Mouse (Mus musculus) frontal cortex, adult 2 months (tissue): ENCODE measurements at regions not wholly inside any gene's neighbourhood (a gene's known extent, or its start where the extent isn't known, plus 50 kb on each side); places are given as distances from the start of the nearest gene placed in this dataset.

Source experiments
- DNase-seq, 2 experiments: peaks; one replicate each; pipeline ENCODE4 v3.0.0; 2022; ENCODE audit warnings: low spot score in 1 of 2; ENCODE audit errors: extremely low spot score in 1 of 2

GRCm38 (mm10) chr1:72050858-72051257 lies 161.2 kb downstream of the Mreg start:
- no peak for DNase-seq

GRCm38 (mm10) chr1:72046072-72046471 lies 166.0 kb downstream of the Mreg start:
- peak in 1 of 2 experiments; percentile 3 for DNase-seq

- DNase-seq, result no peak
Observed at GRCm38 (mm10) chr1:72038518-72038917, 173.6 kb downstream of the Mreg start.

GRCm38 (mm10) chr1:72036600-72036999 lies 175.5 kb downstream of the Mreg start:
- no peak for DNase-seq

GRCm38 (mm10) chr1:72036141-72036540 lies 176.0 kb downstream of the Mreg start:
- DNase-seq, result no peak

GRCm38 (mm10) chr1:72033941-72034340 lies 178.2 kb downstream of the Mreg start:
- no peak for DNase-seq

GRCm38 (mm10) chr1:72032214-72032613 lies 179.9 kb downstream of the Mreg start:
- DNase-seq, result no peak

GRCm38 (mm10) chr1:72030763-72031405 lies 181.2 kb downstream of the Mreg start:
- DNase-seq, result no peak

GRCm38 (mm10) chr1:72029625-72030024 lies 182.5 kb downstream of the Mreg start:
- no peak for DNase-seq

GRCm38 (mm10) chr1:72026861-72027260 lies 185.2 kb downstream of the Mreg start:
- no peak for DNase-seq

GRCm38 (mm10) chr1:72022631-72023030 lies 189.5 kb downstream of the Mreg start:
- DNase-seq, result no peak

GRCm38 (mm10) chr1:72018479-72019222 lies 193.5 kb downstream of the Mreg start:
- DNase-seq, result no peak

- DNase-seq, result no peak
Observed at GRCm38 (mm10) chr1:72017814-72018478, 194.2 kb downstream of the Mreg start.

GRCm38 (mm10) chr1:72015471-72015870 lies 196.6 kb downstream of the Mreg start:
- DNase-seq, result no peak

GRCm38 (mm10) chr1:72014580-72014979 lies 197.5 kb downstream of the Mreg start:
- DNase-seq, result no peak

GRCm38 (mm10) chr1:72013863-72014262 lies 198.2 kb downstream of the Mreg start:
- DNase-seq, result peak in 1 of 2 experiments; percentile 3

- no peak for DNase-seq
Observed at GRCm38 (mm10) chr1:72012710-72013109, 199.4 kb downstream of the Mreg start.

- no peak for DNase-seq
Observed at GRCm38 (mm10) chr1:72009270-72009928, 202.7 kb downstream of the Mreg start.

GRCm38 (mm10) chr1:72006696-72007291 lies 205.3 kb downstream of the Mreg start:
- no peak for DNase-seq

GRCm38 (mm10) chr1:72005956-72006355 lies 206.2 kb downstream of the Mreg start:
- DNase-seq, result no peak

GRCm38 (mm10) chr1:72005550-72005949 lies 206.6 kb downstream of the Mreg start:
- DNase-seq, result no peak
